Mouse (Mus musculus) layer of hippocampus, adult 2 months (tissue): ENCODE data around the gene Anapc5. TPM values are rescaled to one million over a fixed set of nuclear protein-coding genes. Genes with fewer than 3 reads are reported as not detected.
A peak's percentile ranks its signal among the peaks of the same experiment; 100 is the strongest.

Experiments used
- DNase-seq, 2 experiments: peaks; one replicate each; pipeline ENCODE4 v3.0.0; 2022; ENCODE audit warnings: low spot score in 2 of 2
- H3K27ac ChIP-seq: fragments of 200-600 bp; 2 replicates; pipeline ENCODE4 v1.8.1; 2022
- H3K4me3 ChIP-seq: fragments of 200-600 bp; 2 replicates; pipeline ENCODE4 v1.8.1; 2022; ENCODE audit warnings: mild to moderate bottlenecking
- CTCF ChIP-seq: fragments of 200-600 bp; conservative IDR thresholded peaks from 2 replicates; pipeline ENCODE4 v1.8.1; 2022; ENCODE audit warnings: antibody characterized with exemption, mild to moderate bottlenecking, moderate library complexity
- long read RNA-seq, 2 experiments: library from polyadenylated mRNA; stranded (forward); transcript quantifications; one replicate each; pipeline ENCODE4 v2.0.0; 2021; ENCODE audit warnings: borderline mapping rate in 2 of 2
- total RNA-seq, 2 experiments: library from RNA; stranded (reverse); gene quantifications; 2 replicates each; pipeline ENCODE4 v1.2.3; 2021

Anapc5 gene
- 100 to 1,000 TPM; 216 to 217 TPM for total RNA-seq
- long read RNA-seq, experiment 1, transcript Anapc5-201 (17 exons, 2,760 nt) = major isoform, 85 of 191 reads
- long read RNA-seq, experiment 1, transcript Anapc5-218 (17 exons, 2,404 nt) = minor isoform, 63 of 191 reads
- long read RNA-seq, experiment 1, partial matches to known transcripts = 20 of 191 reads
- long read RNA-seq, experiment 1, other reads (novel, unspliced or antisense) = 20 of 191 reads
- long read RNA-seq, experiment 2, transcript Anapc5-202 (16 exons, 3,376 nt) = minor isoform, 5 of 257 reads
- long read RNA-seq, experiment 2, transcript Anapc5-201 (17 exons, 2,760 nt) = major isoform, 113 of 257 reads
- long read RNA-seq, experiment 2, transcript Anapc5-218 (17 exons, 2,404 nt) = minor isoform, 83 of 257 reads
- long read RNA-seq, experiment 2, partial matches to known transcripts = 21 of 257 reads
- long read RNA-seq, experiment 2, other reads (novel, unspliced or antisense) = 31 of 257 reads

DNA sequence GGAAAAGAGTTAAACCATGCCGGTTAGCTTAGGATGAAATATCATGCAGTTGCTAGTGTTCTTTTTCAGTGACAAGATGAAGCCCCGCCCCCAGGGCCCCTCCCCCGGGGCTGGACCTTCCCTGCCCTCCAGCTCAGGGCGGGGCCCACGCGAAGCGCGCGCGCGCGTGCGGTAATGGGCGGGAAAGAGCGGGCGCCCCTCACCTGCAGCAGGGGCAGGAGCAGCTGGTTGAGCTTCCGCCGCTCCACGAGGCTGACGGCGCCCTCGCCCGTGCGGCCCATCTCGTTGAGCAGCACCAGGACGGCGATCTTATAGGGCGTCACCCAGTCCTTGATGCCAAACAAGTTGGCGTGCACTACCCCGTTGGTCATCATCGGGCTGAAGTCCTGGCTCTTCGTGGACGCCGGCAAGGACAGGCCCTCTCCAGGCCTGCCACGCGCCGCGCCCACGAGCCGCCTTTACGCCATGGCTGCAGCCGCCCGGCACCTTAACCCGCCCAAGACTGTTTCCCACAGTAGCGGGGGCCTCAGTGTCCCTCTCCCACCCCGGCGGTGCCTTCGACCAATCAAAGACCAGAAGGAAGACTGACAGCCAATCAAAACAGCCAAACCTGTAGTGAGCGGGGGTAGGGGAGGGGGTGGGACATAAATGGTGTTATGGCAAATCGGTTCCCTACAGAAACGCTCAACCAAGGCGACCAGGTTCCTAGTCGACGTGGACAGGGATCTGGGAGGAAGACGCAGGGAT lies at the start of gene Anapc5:
TSS of gene Anapc5 (minus strand) at position 563 of the 747 bp plus-strand sequence.
- no peak for TF ChIP-seq CTCF
- DNase-seq = peak; percentile 89 to 93

DNA sequence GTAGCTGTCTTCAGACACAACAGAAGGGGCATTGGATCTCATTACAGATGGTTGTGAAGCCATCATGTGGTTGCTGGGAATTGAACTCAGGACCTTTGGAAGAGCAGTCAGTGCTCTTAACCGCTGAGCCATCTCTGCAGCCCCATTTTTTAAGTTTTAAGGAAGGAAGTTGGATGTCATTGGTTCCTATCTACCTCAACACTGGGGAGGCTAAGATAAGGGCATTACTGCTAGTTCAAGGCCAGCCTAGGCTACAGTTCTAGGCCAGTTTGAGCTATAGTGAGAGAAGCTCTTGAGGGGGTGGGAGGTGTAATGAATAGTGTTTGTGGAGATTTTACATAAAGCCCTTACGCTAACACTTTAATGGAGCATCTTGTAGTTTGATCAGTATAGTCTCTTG lies 41.9 kb upstream of the Anapc5 start:
- TF ChIP-seq CTCF = no peak
- Histone ChIP-seq H3K27ac (no peak overlapping the region), H3K4me3 (no peak overlapping the region)
- DNase-seq = no peak

More for the DNA sequence above, at the start of gene Anapc5:
- Histone ChIP-seq H3K27ac (peak within 1 kb of the TSS; percentile 91), H3K4me3 (peak within 1 kb of the TSS; percentile 100)

DNA sequence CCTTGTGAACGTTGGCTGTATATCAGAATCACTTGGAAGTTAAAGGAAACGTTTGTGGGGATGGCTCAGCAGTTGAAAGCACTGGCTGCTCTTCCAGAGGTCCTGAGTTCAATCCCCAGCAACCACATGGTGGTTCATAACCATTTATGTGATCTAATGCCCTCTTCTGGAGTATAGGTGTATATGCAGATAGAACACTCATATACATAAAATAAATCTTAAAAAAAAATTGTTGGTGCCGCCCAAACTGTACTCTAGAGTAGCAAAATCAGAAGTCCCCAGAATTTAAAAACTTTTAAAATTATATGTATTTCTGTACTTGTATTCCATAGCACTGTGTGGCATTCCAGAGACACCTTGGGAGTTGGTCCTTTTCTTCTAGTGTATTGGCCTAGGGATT lies 34.7 kb upstream of the Anapc5 start:
- Histone ChIP-seq H3K4me3 (no peak overlapping the region), H3K27ac (no peak overlapping the region)
- peak; percentile 55 for TF ChIP-seq CTCF
- DNase-seq = no peak

DNA sequence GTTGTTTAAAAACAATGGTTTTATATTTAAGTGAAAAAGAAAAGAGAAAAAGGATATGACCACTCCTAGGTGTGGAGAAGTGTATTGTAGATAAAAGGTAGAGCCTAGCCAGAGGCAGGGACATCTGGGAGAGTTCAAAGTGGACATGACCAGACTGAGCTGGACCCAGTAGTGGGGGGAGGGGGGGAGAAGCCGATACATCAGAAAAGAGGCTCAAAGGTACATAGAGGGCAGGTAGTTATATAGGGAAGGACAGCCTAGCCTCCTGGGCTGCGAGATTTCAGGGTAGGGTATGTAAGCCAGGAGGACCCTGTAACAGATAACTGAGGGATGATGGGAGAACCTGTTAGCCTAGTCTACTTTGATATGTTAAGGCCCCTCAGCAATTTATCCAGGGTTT lies 31.5 kb upstream of the Anapc5 start:
- no peak overlapping the region for H3K27ac ChIP-seq
- TF ChIP-seq CTCF = no peak
- no peak overlapping the region for H3K4me3 ChIP-seq
- no peak for DNase-seq

DNA sequence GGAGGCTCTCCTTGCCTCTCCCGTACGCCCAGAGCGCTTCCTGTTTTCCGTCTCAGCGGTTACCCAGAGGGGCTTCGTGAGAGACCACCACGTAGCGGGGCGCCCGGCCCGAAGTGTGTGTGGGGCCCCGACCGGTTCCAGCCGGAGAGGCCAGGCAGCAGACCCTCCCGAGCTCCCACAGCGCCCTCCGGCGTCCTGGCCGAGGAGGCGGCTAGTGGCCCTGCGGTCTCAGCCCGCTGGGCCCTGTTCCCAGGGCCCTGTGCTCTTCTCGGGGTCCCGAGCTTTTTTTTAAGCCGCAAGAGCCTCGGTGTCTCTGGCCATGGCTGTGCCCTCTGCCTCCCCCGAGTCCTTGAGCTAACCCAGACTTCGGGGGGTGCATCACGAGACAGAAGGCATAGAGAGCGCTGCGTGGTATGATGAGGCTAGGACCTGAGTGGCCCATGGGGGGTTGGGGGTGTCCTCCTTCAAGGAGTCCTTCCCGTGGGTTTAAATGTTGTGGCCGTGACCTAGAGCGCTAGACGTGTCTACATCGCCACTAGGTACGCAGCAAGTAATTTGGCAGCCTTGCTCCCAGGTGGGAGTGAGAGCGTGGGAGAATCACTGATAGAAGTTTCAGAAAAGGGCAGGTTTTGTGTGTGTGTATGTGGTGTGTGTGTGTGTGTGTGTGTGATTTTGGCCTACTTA lies 29.3 kb upstream of the Anapc5 start:
- peak; percentile 68 for TF ChIP-seq CTCF
- H3K4me3 ChIP-seq = peak overlapping the region; percentile 95
- peak overlapping the region; percentile 97 for H3K27ac ChIP-seq
- DNase-seq = peak; percentile 8 to 13

DNA sequence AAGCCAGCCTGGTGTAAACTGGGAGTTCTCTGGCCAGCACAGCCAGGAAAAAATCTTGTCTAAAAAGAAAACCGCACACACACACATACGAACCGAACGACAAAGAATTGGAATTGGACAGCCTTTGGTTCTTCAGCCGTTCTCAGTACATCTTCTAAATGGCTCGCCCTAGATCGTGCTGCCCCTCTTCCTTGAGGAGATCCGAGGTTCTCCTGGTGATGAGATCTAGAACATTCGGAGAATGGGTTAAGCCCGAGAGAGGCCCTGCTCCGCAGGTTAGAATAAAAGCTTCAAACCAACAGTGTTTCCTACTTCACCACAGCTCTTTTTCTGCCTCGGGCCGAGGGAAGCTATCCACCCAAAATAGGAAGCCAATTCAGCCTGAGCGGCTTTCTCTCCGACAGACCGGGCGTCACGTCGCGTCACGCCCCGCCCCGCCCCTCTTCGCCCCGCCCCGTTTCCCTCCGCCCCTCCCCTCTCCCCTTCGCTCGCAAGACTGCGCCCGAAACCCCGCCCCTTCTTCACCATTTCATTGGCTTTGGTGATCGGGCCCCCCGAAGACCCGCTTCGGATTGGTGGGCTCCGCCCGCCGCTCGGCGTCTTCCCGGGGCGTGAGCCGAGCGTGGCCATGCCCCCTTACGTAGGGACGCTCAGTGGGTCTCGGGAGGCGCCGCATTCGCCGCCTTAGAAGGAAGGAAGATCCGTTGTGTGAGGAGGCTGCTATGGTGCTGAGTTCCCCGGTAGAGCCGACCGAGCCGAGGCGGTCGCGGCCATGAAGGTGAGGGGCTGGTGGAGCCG lies 28.6 kb upstream of the Anapc5 start, which contains the start of gene Rnf34:
TSS of gene Rnf34 (plus strand) at position 528 of the 798 bp plus-strand sequence.
- H3K4me3 ChIP-seq = peak within 1 kb of the TSS; percentile 95
- no peak for TF ChIP-seq CTCF
- peak within 1 kb of the TSS; percentile 97 for H3K27ac ChIP-seq
- DNase-seq = peak; percentile 96 to 98

DNA sequence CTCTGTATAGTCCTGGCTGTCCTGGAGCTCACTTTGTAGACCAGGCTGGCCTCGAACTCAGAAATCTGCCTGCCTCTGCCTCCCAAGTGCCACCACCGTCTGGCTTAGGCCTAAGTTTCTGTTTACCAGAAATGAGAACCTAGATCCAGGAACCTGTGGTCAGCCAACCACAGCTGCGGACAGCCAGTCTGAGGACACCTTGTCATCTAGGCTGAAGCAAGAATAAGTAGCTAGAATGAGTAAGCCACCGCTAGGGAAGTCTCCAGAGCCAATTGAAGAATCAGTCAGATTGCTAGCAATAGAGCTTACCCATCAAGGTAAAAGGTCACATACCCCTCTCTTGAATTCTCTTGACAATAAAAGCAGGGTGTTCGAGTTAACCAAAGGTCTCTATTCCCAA lies 22.7 kb upstream of the Anapc5 start:
- no peak overlapping the region for H3K4me3 ChIP-seq
- no peak overlapping the region for H3K27ac ChIP-seq
- DNase-seq = no peak
- no peak for TF ChIP-seq CTCF

DNA sequence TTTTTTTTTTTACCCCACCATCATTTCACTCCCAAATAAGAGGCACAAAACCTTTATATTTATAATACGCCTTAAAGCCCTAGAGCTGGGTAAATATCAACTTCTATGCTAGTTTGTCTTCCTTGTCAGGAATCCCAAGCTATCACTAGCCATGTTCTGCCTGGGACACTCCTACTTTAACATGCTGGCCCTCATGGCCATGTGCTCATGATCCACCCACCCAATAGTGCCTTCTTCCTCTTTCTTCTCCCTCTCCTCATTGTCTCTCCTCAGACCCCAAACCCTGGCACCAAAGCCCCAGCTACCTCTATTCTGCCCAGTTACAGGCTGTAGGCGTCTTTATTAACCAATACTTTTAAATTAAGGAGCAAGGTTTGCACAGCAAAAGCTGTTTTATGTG lies 20.0 kb upstream of the Anapc5 start:
- no peak for TF ChIP-seq CTCF
- no peak for DNase-seq

DNA sequence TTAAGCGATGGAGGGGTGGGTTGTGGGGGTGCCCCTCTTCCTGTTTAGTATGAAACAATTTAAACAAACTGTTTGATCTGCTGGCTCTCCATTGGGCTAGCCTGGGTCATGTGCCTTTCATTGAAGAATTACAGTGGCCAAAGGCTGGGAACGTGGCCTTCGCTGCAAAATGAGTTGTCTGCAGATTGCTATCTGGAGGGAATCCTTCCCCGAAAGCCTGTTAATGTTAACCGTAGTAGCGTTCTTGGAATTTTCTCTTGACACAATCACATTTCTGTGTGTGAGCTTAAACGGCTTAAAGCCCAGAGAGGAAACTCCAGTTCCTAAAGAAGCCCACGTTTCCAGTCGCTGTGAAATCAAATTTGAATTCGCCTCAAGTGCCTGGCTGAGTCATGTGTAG lies 11.9 kb upstream of the Anapc5 start:
- no peak overlapping the region for H3K4me3 ChIP-seq
- H3K27ac ChIP-seq = no peak overlapping the region
- DNase-seq = no peak
- TF ChIP-seq CTCF = no peak

More for the DNA sequence above, 20.0 kb upstream of the Anapc5 start:
- H3K27ac ChIP-seq = no peak overlapping the region
- H3K4me3 ChIP-seq = no peak overlapping the region

DNA sequence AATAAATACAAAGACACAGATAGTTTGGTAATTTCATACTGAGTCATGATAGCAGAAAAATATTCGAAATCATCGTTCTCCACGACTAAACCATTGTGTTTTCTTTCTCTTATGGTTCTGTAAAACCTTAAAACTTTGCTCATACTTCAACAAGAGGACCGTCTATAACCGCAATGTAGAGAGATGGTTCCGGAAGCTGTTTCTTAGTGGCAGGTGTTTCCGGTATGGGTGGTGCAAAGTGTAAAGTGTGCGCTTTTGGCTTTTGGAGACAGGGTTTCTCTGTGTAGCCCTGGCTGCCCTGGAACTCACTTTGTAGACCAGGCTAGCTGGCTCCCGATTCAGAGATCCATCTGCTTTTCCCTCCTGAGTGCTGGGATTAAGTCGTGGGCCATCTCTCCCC lies 11.4 kb upstream of the Anapc5 start:
- DNase-seq = no peak
- Histone ChIP-seq H3K4me3 (no peak overlapping the region), H3K27ac (no peak overlapping the region)
- TF ChIP-seq CTCF = no peak

DNA sequence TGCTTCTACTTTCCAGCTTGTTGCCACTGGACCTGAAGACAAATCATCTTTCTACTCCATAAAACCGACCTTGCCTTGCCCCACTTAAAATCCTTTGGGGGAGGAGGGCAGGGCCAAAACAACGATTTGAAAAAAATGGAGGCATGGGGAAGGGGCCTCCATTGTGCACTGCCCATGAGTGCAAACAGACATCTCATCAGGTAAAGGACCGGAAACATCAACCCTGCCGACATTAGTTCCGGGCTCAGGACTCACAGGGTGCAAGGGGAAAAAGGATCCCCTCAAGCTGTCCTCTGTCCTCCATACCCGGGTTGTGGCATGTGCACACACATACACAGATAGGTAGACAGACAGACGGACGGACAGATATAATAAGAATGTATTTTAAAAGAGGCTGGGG lies 4.0 kb upstream of the Anapc5 start:
- no peak for TF ChIP-seq CTCF
- H3K4me3 ChIP-seq = no peak overlapping the region

DNA sequence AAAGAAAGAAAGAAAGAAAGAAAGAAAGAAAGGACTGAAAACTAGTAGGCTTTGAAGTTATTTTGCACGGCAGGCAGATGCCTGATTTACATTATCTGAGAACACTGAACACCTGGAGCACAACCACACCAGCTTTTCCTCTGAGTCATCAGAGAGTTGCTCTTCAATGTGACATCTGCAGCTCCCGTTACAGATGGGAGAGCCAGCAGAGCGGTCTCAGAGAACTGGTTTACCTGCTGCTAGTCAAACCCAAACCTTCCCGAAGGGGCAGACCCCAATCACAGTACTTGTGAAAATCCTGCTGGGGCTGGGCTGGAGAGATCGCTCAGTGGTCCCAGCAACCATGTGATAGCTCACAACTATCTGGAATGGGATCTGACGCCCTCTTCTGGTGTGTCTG lies 3.3 kb upstream of the Anapc5 start:
- Histone ChIP-seq H3K4me3 (no peak overlapping the region), H3K27ac (no peak overlapping the region)
- TF ChIP-seq CTCF = peak; percentile 39
- no peak for DNase-seq

More for the DNA sequence above, 4.0 kb upstream of the Anapc5 start:
- no peak for DNase-seq
- H3K27ac ChIP-seq = no peak overlapping the region
